Mouse (Mus musculus) small intestine, adult 2 months (tissue): ENCODE measurements around the gene Tm6sf1.

Experiments
- CTCF ChIP-seq: fragments of 200-500 bp; IDR thresholded peaks from 2 replicates; pipeline ENCODE4 v1.5.1; 2012; ENCODE audit warnings: low read depth, mild to moderate bottlenecking, control low read depth, inconsistent platforms, low read length, moderate library complexity, mixed read lengths; ENCODE audit not compliant: insufficient replicate concordance, insufficient read length; ENCODE audit errors: extremely low read depth
- POLR2A ChIP-seq: fragments of 200-500 bp; IDR thresholded peaks from 2 replicates; pipeline ENCODE4 v1.6.1; 2012; ENCODE audit warnings: low read depth, mild to moderate bottlenecking, control low read depth, inconsistent platforms, low read length, moderate library complexity

- TF ChIP-seq POLR2A (no peak), CTCF (no peak)
These were observed 73.8 kb downstream of the Tm6sf1 start for GRCm38 (mm10) chr7:81932521-81933045.
